Mouse (Mus musculus): ENCODE data around the gene Kcnh7.

- TF ChIP-seq ZNF384 (IDR thresholded peaks at IDR 0.05; ENCODE audit: low read depth, low read length), result no peak
- TF ChIP-seq CHD2 (IDR thresholded peaks at IDR 0.05; ENCODE audit: low read depth, low read length), result no peak
Measured at GRCm38 (mm10) chr2:63014909-63015308, 169.2 kb downstream of the Kcnh7 start.

Data from ES-E14 (cell line).